Mouse (Mus musculus) ES-E14 (cell line): ENCODE results near the gene Sncg.

Experiments
- CHD2 ChIP-seq: IDR thresholded peaks from 2 replicates; pipeline ENCODE4 v1.6.1; 2014; ENCODE audit warnings: mild to moderate bottlenecking, low read depth, low read length, inconsistent platforms
- MAFK ChIP-seq: IDR thresholded peaks from 2 replicates; pipeline ENCODE4 v1.6.1; 2014; ENCODE audit warnings: mild to moderate bottlenecking, low read depth, low read length, inconsistent platforms; ENCODE audit not compliant: insufficient read depth
- ZC3H11A ChIP-seq: IDR thresholded peaks from 2 replicates; pipeline ENCODE4 v1.6.1; 2012; ENCODE audit warnings: low read depth, mild to moderate bottlenecking, inconsistent platforms, low read length, borderline replicate concordance
- ZNF384 ChIP-seq: IDR thresholded peaks from 2 replicates; pipeline ENCODE4 v1.6.1; 2012; ENCODE audit warnings: low read depth, low read length, inconsistent platforms

GRCm38 (mm10) chr14:34370921-34371320 is 3.7 kb downstream of the Sncg start:
- TF ChIP-seq ZC3H11A (no peak), MAFK (no peak), CHD2 (no peak), ZNF384 (no peak)
